Mouse (Mus musculus) limb, embryonic 14.5 days (tissue): ENCODE data around the gene Vwa3b. TPM values are rescaled to one million over a fixed set of nuclear protein-coding genes. Genes with fewer than 3 reads are reported as not detected.

ENCODE experiments used
- ATAC-seq: fragments of 200-750 bp; cut with Nextera tagmentation; 2 replicates; pipeline ENCODE4 v1.8.0; 2017; ENCODE audit warnings: low read depth, moderate number of reproducible peaks, moderate TSS enrichment; ENCODE audit not compliant: low FRiP score
- DNase-seq: peaks from one replicate; pipeline ENCODE4 v3.0.0-alpha.2; 2015; ENCODE audit warnings: low spot score
- H3K27ac ChIP-seq: fragments of 300-500 bp; sonication (generic); replicated peaks from 2 replicates; pipeline ENCODE4 v1.5.1; 2014; ENCODE audit warnings: low read depth, mild to moderate bottlenecking, low read length, moderate library complexity, mixed read lengths
- H3K27me3 ChIP-seq: fragments of 300-500 bp; sonication (generic); 2 replicates; pipeline ENCODE4 v1.6.1; 2014; ENCODE audit warnings: low read length, mixed read lengths; ENCODE audit not compliant: control insufficient read depth, insufficient read depth
- H3K36me3 ChIP-seq: fragments of 300-500 bp; sonication (generic); 2 replicates; pipeline ENCODE4 v1.6.1; 2014; ENCODE audit warnings: mild to moderate bottlenecking, low read length, moderate library complexity, mixed read lengths; ENCODE audit not compliant: control insufficient read depth, insufficient read depth
- H3K4me1 ChIP-seq: fragments of 300-500 bp; sonication (generic); 2 replicates; pipeline ENCODE4 v1.6.1; 2014; ENCODE audit warnings: antibody characterized with exemption, low read length, mixed read lengths; ENCODE audit not compliant: control insufficient read depth, insufficient read depth
- H3K4me2 ChIP-seq: fragments of 300-500 bp; sonication (generic); replicated peaks from 2 replicates; pipeline ENCODE4 v1.6.1; 2014; ENCODE audit warnings: low read depth, mild to moderate bottlenecking, low read length, moderate library complexity; ENCODE audit not compliant: severe bottlenecking
- H3K4me3 ChIP-seq: fragments of 300-500 bp; sonication (generic); replicated peaks from 2 replicates; pipeline ENCODE4 v1.5.1; 2014; ENCODE audit warnings: low read length
- H3K9ac ChIP-seq: fragments of 300-500 bp; sonication (generic); 2 replicates; pipeline ENCODE4 v1.6.1; 2014; ENCODE audit warnings: mild to moderate bottlenecking, low read depth, low read length, moderate library complexity; ENCODE audit not compliant: severe bottlenecking
- H3K9me3 ChIP-seq: fragments of 300-500 bp; sonication (generic); 2 replicates; pipeline ENCODE4 v1.6.1; 2016; ENCODE audit warnings: low read length; ENCODE audit not compliant: control insufficient read depth
- POLR2A ChIP-seq: fragments of 200-500 bp; IDR thresholded peaks from 2 replicates; pipeline ENCODE4 v1.8.0; 2012; ENCODE audit warnings: inconsistent platforms, mild to moderate bottlenecking, moderate library complexity, borderline replicate concordance; ENCODE audit not compliant: insufficient read depth, insufficient read length; ENCODE audit errors: extremely low read depth
- whole genome bisulfite sequencing: fragments of 180-500 bp; shearing (Covaris S2); extraction: QIAGEN DNeasy Blood & Tissue Kit; methylation state at CpG from one replicate; pipeline ENCODE4 v1.1.7; 2014; 5-methylcytosine and 5-hydroxymethylcytosine counted together
- polyA plus RNA-seq, 2 experiments: library from polyadenylated mRNA; depleted of rRNA in 1 of 2; stranded (reverse) in 1 of 2; unstranded in 1 of 2; fragments of >200 nt; fragmentation: Nextera tagmentation in 1 of 2; extraction: Ambion mirVana in 1 of 2; gene quantifications; 2 replicates each; pipeline versions ENCODE4 v1.2.1 to v1.2.3; 2012 to 2014

Vwa3b gene
- polyA plus RNA-seq, 2 experiments = 1.0 to 1.6 TPM

DNA sequence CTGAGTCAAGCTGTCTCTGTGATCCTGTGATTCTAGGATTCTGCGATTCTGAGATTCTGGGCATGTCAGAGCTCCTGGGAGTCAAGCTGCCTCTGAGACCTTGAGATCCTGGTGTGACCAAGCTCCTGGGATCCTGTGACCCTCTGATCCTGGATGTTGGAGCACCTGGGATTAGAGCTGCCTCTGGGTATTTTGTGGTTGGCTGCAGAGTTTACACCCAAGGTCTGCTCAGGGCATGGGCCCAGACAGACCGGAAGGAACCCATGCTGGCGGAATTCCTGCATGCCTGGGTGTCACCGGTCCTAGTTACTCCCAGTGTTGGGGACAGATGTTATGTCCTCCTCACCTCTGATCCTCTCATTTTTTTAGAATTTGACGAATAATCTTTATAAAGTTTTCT lies 32.1 kb upstream of the Vwa3b start:
- H3K9me3 ChIP-seq = no peaks in the 10 kb centered on the region
- no peak overlapping the region for H3K4me2 ChIP-seq
- H3K27me3 ChIP-seq = no peaks in the 10 kb centered on the region
- DNase-seq = no peak
- no peak overlapping the region for H3K9ac ChIP-seq
- H3K4me3 ChIP-seq = no peak overlapping the region
- no peak overlapping the region for H3K27ac ChIP-seq
- TF ChIP-seq POLR2A = no peak
- WGBS = 94% methylated on average over 5 of the region's 5 CpGs
- H3K36me3 ChIP-seq = no peaks in the 10 kb centered on the region
- H3K4me1 ChIP-seq = no peaks in the 10 kb centered on the region
- no peak for ATAC-seq

- no peaks in the 10 kb centered on the region for H3K9me3 ChIP-seq
- no peak overlapping the region for H3K9ac ChIP-seq
- H3K4me2 ChIP-seq = no peak overlapping the region
- TF ChIP-seq POLR2A = no peak
- H3K4me3 ChIP-seq = no peak overlapping the region
- H3K27me3 ChIP-seq = no peaks in the 10 kb centered on the region
- H3K36me3 ChIP-seq = no peaks in the 10 kb centered on the region
- no peak for DNase-seq
- 67% methylated on average over 6 of the region's 6 CpGs for WGBS
- ATAC-seq = no peak
- H3K4me1 ChIP-seq = no peaks in the 10 kb centered on the region
- no peak overlapping the region for H3K27ac ChIP-seq
These were observed 30.6 kb upstream of the Vwa3b start for GRCm38 (mm10) chr1:36995760-36996159.

GRCm38 (mm10) chr1:36996561-36997213 lies 29.7 kb upstream of the Vwa3b start:
- H3K27ac ChIP-seq = no peak overlapping the region

GRCm38 (mm10) chr1:37000307-37000706 lies 26.1 kb upstream of the Vwa3b start:
- ATAC-seq = no peak
- Histone ChIP-seq H3K9ac (no peak overlapping the region), H3K27ac (no peak overlapping the region), H3K36me3 (no peaks in the 10 kb centered on the region), H3K4me1 (no peaks in the 10 kb centered on the region), H3K4me3 (no peak overlapping the region), H3K9me3 (no peaks in the 10 kb centered on the region), H3K4me2 (no peak overlapping the region), H3K27me3 (no peaks in the 10 kb centered on the region)
- DNase-seq = no peak
- WGBS = 71% methylated on average over 5 of the region's 5 CpGs
- TF ChIP-seq POLR2A = no peak

More at GRCm38 (mm10) chr1:36996561-36997213, 29.7 kb upstream of the Vwa3b start:
- H3K4me3 ChIP-seq = no peak overlapping the region
- WGBS = 55% methylated on average over 6 of the region's 6 CpGs
- H3K4me1 ChIP-seq = no peaks in the 10 kb centered on the region
- no peak for ATAC-seq
- H3K9me3 ChIP-seq = no peaks in the 10 kb centered on the region
- no peak overlapping the region for H3K4me2 ChIP-seq
- no peaks in the 10 kb centered on the region for H3K27me3 ChIP-seq
- DNase-seq = no peak
- H3K9ac ChIP-seq = no peak overlapping the region
- TF ChIP-seq POLR2A = no peak
- H3K36me3 ChIP-seq = no peaks in the 10 kb centered on the region

GRCm38 (mm10) chr1:37001636-37002315 lies 24.6 kb upstream of the Vwa3b start:
- ATAC-seq (no peak), DNase-seq (no peak)
- Histone ChIP-seq H3K4me1 (no peaks in the 10 kb centered on the region), H3K4me2 (no peak overlapping the region), H3K9me3 (no peaks in the 10 kb centered on the region), H3K27me3 (no peaks in the 10 kb centered on the region), H3K27ac (no peak overlapping the region), H3K9ac (no peak overlapping the region), H3K36me3 (no peaks in the 10 kb centered on the region), H3K4me3 (no peak overlapping the region)
- no peak for TF ChIP-seq POLR2A
- WGBS = 40% methylated on average over 7 of the region's 7 CpGs
